Mouse (Mus musculus) stomach, embryonic 15.5 days (tissue): Measurements from ENCODE around the gene Pde6d. TPM values are rescaled to one million over a fixed set of nuclear protein-coding genes. Genes with fewer than 3 reads are reported as not detected.
"Not testable (repeated sequence)": the region's sequence is repeated elsewhere in the genome, so short reads cannot be mapped to it uniquely, and the experiment has no call there.

Experiments
- ATAC-seq: fragments of 200-750 bp; cut with Nextera tagmentation; 2 replicates; pipeline ENCODE4 v1.8.0; 2017; ENCODE audit warnings: low read depth, moderate number of reproducible peaks, moderate TSS enrichment; ENCODE audit not compliant: insufficient read depth, low FRiP score
- H3K27ac ChIP-seq: fragments of 300-500 bp; sonication (generic); 2 replicates; pipeline ENCODE4 v1.5.1; 2015; ENCODE audit warnings: mild to moderate bottlenecking, inconsistent platforms
- H3K27me3 ChIP-seq: fragments of 300-500 bp; sonication (generic); replicated peaks from 2 replicates; pipeline ENCODE4 v1.6.1; 2015; ENCODE audit warnings: inconsistent platforms
- H3K36me3 ChIP-seq: fragments of 300-500 bp; sonication (generic); 2 replicates; pipeline ENCODE4 v1.6.1; 2015; ENCODE audit warnings: inconsistent platforms
- H3K4me1 ChIP-seq: fragments of 300-500 bp; sonication (generic); 2 replicates; pipeline ENCODE4 v1.6.1; 2015; ENCODE audit warnings: inconsistent platforms
- H3K4me2 ChIP-seq: fragments of 300-500 bp; sonication (generic); 2 replicates; pipeline ENCODE4 v1.6.1; 2015; ENCODE audit warnings: mild to moderate bottlenecking, inconsistent platforms
- H3K4me3 ChIP-seq: fragments of 300-500 bp; sonication (generic); replicated peaks from 2 replicates; pipeline ENCODE4 v1.5.1; 2015; ENCODE audit warnings: inconsistent platforms
- H3K9ac ChIP-seq: fragments of 300-500 bp; sonication (generic); 2 replicates; pipeline ENCODE4 v1.6.1; 2015; ENCODE audit warnings: inconsistent platforms
- H3K9me3 ChIP-seq: fragments of 300-500 bp; sonication (generic); 2 replicates; pipeline ENCODE4 v1.6.1; 2016; ENCODE audit warnings: inconsistent platforms
- WGBS: fragments of 180-500 bp; shearing (Covaris S2); methylation state at CpG from one replicate; pipeline ENCODE4 v1.1.7; 2015; 5-methylcytosine and 5-hydroxymethylcytosine counted together
- polyA plus RNA-seq: library from polyadenylated mRNA; unstranded; fragments of >200 nt; fragmentation: Nextera tagmentation; extraction: Ambion mirVana; gene quantifications from 2 replicates; pipeline ENCODE4 v1.2.1, GENCODE M21; 2015

Gene Pde6d
- polyA plus RNA-seq, 1 experiment from 2014 or later: 53.7 TPM

GRCm38 (mm10) chr1:86562663-86563062 is 19.8 kb downstream of the Pde6d start:
- no peak for ATAC-seq
- no peaks in the 10 kb centered on the region for H3K27me3 ChIP-seq
- H3K27ac ChIP-seq: no peak overlapping the region
- H3K9me3 ChIP-seq: no peaks in the 10 kb centered on the region
- 70% methylated on average over 2 of the region's 2 CpGs for WGBS
- H3K4me2 ChIP-seq: no peak overlapping the region
- H3K4me3 ChIP-seq: no peak overlapping the region
- no peaks in the 10 kb centered on the region for H3K4me1 ChIP-seq
- H3K9ac ChIP-seq: no peak overlapping the region
- peaks cover 3% of the 10 kb centered on the region; the same call in 1 of the 2 replicates for H3K36me3 ChIP-seq

GRCm38 (mm10) chr1:86559232-86559631 is 23.2 kb downstream of the Pde6d start:
- no peak for ATAC-seq
- Histone ChIP-seq H3K4me2 (no peak overlapping the region), H3K9ac (no peak overlapping the region), H3K36me3 (peaks cover 3% of the 10 kb centered on the region; the same call in 1 of the 2 replicates), H3K4me3 (no peak overlapping the region), H3K9me3 (no peaks in the 10 kb centered on the region), H3K4me1 (no peaks in the 10 kb centered on the region), H3K27ac (no peak overlapping the region), H3K27me3 (no peaks in the 10 kb centered on the region)
- 89% methylated on average over 3 of the region's 3 CpGs for WGBS

DNA sequence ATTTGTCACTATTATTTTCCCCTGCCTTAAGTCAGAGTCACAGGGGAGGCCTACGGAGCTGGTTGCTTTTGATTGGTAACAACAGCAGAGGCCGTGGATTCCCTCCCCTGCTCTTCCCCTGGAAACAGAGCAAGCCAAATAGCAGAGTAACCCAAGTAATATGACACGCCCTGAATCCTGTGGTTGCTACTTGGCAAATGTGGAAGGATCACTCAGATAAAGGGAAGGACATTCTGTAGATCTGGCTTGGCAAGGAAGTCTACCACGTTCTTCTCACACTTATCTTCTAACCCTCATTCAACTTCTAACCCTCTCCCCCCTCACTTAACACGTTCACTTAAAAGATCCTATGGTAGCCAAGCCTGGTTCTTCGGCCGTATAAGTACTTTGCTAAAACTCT is 24.6 kb downstream of the Pde6d start:
- Histone ChIP-seq H3K9me3 (no peaks in the 10 kb centered on the region), H3K4me2 (no peak overlapping the region), H3K36me3 (no peaks in the 10 kb centered on the region; the same call in 1 of the 2 replicates), H3K27ac (no peak overlapping the region), H3K27me3 (no peaks in the 10 kb centered on the region), H3K4me1 (no peaks in the 10 kb centered on the region), H3K4me3 (no peak overlapping the region), H3K9ac (no peak overlapping the region)
- no peak for ATAC-seq
- WGBS: 57% methylated on average over 7 of the region's 7 CpGs

GRCm38 (mm10) chr1:86555665-86556064 is 26.8 kb downstream of the Pde6d start:
- Histone ChIP-seq H3K9ac (no peak overlapping the region), H3K4me3 (no peak overlapping the region), H3K9me3 (no peaks in the 10 kb centered on the region), H3K27ac (no peak overlapping the region), H3K4me1 (no peaks in the 10 kb centered on the region), H3K4me2 (no peak overlapping the region), H3K27me3 (no peaks in the 10 kb centered on the region), H3K36me3 (no peaks in the 10 kb centered on the region)
- no peak for ATAC-seq
- WGBS: 83% methylated on average over 3 of the region's 3 CpGs

GRCm38 (mm10) chr1:86551877-86552276 is 30.6 kb downstream of the Pde6d start:
- ATAC-seq: no peak
- no peak overlapping the region for H3K4me3 ChIP-seq
- 41% methylated on average over 2 of the region's 2 CpGs for WGBS

DNA sequence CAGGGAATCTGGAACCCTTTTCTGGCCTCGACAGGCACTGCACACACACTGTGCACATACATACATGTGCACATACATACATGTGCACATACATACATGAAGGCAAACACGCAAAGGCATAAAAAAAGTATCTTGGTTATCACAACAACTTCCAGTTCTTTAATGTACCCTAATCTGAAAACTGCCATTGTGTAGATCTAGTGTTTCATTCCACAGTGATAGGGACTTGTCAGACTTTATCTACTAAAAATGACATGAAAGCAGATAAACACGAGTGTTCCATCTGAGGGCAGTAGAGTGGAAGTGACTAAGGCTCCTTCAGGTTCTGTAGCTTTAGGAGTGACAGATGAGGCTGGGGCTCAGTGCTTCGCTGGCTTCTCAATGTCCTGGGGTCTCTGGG is 31.1 kb downstream of the Pde6d start:
- H3K27me3 ChIP-seq: no peaks in the 10 kb centered on the region
- ATAC-seq: no peak
- H3K4me2 ChIP-seq: no peak overlapping the region
- H3K9me3 ChIP-seq: no peaks in the 10 kb centered on the region
- no peak overlapping the region for H3K4me3 ChIP-seq
- 61% methylated on average over 4 of the region's 4 CpGs for WGBS
- no peaks in the 10 kb centered on the region for H3K36me3 ChIP-seq
- no peaks in the 10 kb centered on the region for H3K4me1 ChIP-seq
- H3K27ac ChIP-seq: no peak overlapping the region
- H3K9ac ChIP-seq: no peak overlapping the region

More at GRCm38 (mm10) chr1:86551877-86552276, 30.6 kb downstream of the Pde6d start:
- Histone ChIP-seq H3K4me1 (no peaks in the 10 kb centered on the region), H3K9me3 (no peaks in the 10 kb centered on the region), H3K4me2 (no peak overlapping the region), H3K27ac (no peak overlapping the region), H3K9ac (no peak overlapping the region), H3K27me3 (no peaks in the 10 kb centered on the region), H3K36me3 (no peaks in the 10 kb centered on the region)

DNA sequence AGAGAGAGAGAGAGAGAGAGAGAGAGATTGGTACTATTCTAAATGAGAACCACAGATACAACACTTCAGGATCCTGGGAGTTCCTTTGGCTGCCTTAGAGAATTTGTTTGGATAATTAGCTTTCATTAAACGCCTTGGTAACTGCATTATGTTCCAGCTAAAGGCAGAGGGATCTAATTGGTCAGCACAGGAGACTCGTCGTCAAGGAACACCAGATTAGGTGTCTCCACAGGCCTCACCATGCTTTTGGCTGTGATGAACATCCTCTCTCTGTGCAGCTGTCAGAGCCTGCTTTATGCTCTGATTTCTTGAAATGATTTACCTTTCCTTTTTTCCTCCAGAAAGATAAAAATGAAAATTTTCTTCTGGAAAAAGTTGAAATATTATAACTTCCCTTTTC is 35.6 kb downstream of the Pde6d start:
- no peak overlapping the region for H3K9ac ChIP-seq
- no peak for ATAC-seq
- no peak overlapping the region for H3K27ac ChIP-seq
- no peaks in the 10 kb centered on the region for H3K9me3 ChIP-seq
- no peak overlapping the region for H3K4me2 ChIP-seq
- no peaks in the 10 kb centered on the region for H3K4me1 ChIP-seq
- peaks cover 18% of the 10 kb centered on the region for H3K36me3 ChIP-seq
- H3K4me3 ChIP-seq: no peak overlapping the region
- no peaks in the 10 kb centered on the region for H3K27me3 ChIP-seq
- WGBS: 79% methylated on average over 3 of the region's 3 CpGs

DNA sequence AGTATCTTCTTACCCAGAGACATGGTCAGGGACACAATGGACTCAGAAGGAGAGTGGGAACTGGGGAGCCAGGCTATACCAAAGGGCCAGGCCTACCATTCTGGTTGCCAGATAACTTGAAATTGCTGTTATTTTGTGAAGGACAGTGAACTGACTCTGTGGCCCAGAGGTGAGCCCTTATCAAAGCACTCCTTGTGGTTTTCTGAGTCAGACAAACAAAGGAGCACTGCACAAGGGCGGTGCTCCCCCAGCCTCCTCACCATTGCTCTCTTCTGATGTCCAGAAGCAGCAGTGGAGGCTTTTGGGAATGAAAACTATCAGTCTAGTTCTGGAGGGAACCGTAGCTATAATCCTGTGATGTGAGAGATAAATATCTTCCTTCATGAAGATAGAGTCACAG is 39.8 kb downstream of the Pde6d start:
- Histone ChIP-seq H3K4me1 (no peaks in the 10 kb centered on the region), H3K27ac (no peak overlapping the region), H3K4me3 (no peak overlapping the region), H3K4me2 (no peak overlapping the region), H3K9ac (no peak overlapping the region), H3K27me3 (no peaks in the 10 kb centered on the region), H3K9me3 (no peaks in the 10 kb centered on the region), H3K36me3 (peaks cover 18% of the 10 kb centered on the region)
- WGBS: 78% methylated on average over 2 of the region's 2 CpGs
- ATAC-seq: no peak

DNA sequence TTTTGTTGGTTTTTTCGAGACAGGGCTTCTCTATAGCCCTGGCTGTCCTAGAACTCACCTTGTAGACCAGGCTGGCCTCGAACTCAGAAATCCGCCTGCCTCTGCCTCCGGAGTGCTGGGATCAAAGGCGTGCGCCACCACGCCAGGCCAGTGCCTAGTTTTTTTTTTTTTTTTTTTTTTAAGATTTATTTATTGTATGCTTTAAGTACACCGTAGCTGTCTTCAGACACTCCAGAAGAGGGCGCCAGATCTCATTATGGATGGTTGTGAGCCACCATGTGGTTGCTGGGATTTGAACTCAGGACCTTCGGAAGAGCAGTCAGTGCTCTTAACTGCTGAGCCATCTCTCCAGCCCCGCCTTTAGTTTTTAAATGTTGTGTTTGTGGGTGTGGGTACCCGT is 42.8 kb downstream of the Pde6d start:
- H3K4me1 ChIP-seq, H3K9me3 ChIP-seq, H3K9ac ChIP-seq, H3K4me3 ChIP-seq, H3K4me2 ChIP-seq, ATAC-seq, H3K27ac ChIP-seq, H3K27me3 ChIP-seq: not testable (repeated sequence)
- WGBS: 85% methylated on average over 12 of the region's 12 CpGs
- H3K36me3 ChIP-seq: peaks cover 12% of the 10 kb centered on the region

- no peak for ATAC-seq
- H3K27me3 ChIP-seq: no peaks in the 10 kb centered on the region
- H3K4me2 ChIP-seq: no peak overlapping the region
- no peak overlapping the region for H3K4me3 ChIP-seq
- no peak overlapping the region for H3K9ac ChIP-seq
- H3K4me1 ChIP-seq: 0 out of 2 replicates have a peak, but pooled peaks cover under 1% of the 10 kb centered on the region
- peaks cover 7% of the 10 kb centered on the region for H3K36me3 ChIP-seq
- no peak overlapping the region for H3K27ac ChIP-seq
- H3K9me3 ChIP-seq: no peaks in the 10 kb centered on the region
- 52% methylated on average over 3 of the region's 3 CpGs for WGBS
Observed at GRCm38 (mm10) chr1:86538383-86538782, 44.0 kb downstream of the Pde6d start.

GRCm38 (mm10) chr1:86533411-86534130 is 48.9 kb downstream of the Pde6d start:
- H3K4me3 ChIP-seq: no peak overlapping the region
- no peaks in the 10 kb centered on the region for H3K9me3 ChIP-seq
- no peak for ATAC-seq
- peaks cover 29% of the 10 kb centered on the region for H3K4me1 ChIP-seq
- WGBS: 86% methylated on average over 6 of the region's 6 CpGs
- no peak overlapping the region for H3K27ac ChIP-seq
- no peaks in the 10 kb centered on the region for H3K27me3 ChIP-seq
- no peak overlapping the region for H3K4me2 ChIP-seq
- H3K36me3 ChIP-seq: peaks cover 15% of the 10 kb centered on the region; the same call in 1 of the 2 replicates
- no peak overlapping the region for H3K9ac ChIP-seq

DNA sequence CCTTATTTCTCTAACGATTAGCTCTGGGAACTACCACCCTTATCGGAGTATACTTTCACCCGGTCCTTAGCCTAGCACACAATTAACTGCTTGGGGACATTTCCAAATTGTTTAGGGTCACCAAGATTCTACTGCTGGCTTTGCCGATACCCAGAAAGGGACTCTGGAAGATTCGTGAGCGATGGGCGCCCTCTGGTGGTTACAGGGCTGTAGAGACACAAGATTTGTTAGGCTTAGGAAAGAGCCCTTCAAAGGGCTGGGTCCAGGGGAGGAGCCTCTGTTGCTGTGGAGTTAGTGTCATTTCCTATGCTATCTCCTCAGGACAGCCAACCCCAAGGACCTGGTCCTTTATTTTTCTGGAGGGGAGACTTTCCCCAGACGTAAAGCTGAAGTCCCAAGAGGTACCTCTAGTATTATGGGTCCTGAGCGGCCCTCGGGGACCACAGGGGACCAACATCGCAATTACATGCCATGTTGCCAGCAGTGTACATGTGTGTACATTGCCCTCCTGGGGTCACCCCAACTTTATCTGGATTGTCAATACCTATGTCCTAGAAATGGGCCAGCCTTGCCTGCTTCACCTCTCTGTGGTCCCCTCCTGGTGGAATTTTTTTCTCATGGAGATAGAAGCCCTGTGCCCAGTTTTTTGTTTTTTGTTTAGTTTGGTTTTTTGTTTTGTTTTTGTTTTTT is 49.9 kb downstream of the Pde6d start:
- H3K36me3 ChIP-seq: peaks cover 15% of the 10 kb centered on the region; the same call in 1 of the 2 replicates
- no peaks in the 10 kb centered on the region for H3K27me3 ChIP-seq
- H3K9me3 ChIP-seq: no peaks in the 10 kb centered on the region
- peak overlapping the region; percentile 23 for H3K27ac ChIP-seq
- WGBS: 26% methylated on average over 11 of the region's 11 CpGs
- H3K4me3 ChIP-seq: no peak overlapping the region
- ATAC-seq: peak; percentile 37
- H3K4me2 ChIP-seq: peak overlapping the region; percentile 14; the same call in 1 of the 2 replicates
- H3K9ac ChIP-seq: no peak overlapping the region
- peaks cover 29% of the 10 kb centered on the region for H3K4me1 ChIP-seq
